Mouse (Mus musculus) right cerebral cortex, postnatal 25 days (tissue): ENCODE results near the gene Pigk.

Experiments
- DNase-seq: peaks from one replicate; pipeline ENCODE4 v3.0.0; 2022

Pigk gene

DNA sequence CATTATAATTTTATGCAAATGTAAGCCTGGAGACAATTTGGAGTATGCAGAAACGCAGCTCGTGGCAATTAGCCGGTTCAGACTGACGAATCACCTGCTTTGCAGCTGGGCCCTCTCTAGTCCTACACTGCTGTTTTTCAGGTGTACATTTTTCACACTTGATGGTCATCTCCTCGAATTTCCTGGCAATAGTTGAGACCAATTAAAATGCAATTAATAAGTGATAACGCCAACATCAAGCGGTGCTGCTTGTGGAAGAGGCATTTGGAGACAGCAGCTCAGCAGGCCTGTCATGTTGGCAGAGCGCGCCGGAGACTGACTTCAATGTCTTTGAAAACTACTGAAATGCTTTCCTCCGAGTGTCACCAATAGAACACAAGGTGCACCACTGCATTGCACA, 310.1 kb downstream of the Pigk start:
- no peak for DNase-seq
